Mouse (Mus musculus) small intestine, adult 2 months (tissue): ENCODE data around the gene Cat. TPM values are rescaled to one million over a fixed set of nuclear protein-coding genes. Genes with fewer than 3 reads are reported as not detected.

Source experiments
- H3K27ac ChIP-seq: fragments of 200-500 bp; 2 replicates; pipeline ENCODE4 v1.5.1; 2012; ENCODE audit warnings: low read depth, low read length, control low read depth, inconsistent platforms; ENCODE audit not compliant: insufficient read depth
- H3K27me3 ChIP-seq: fragments of 200-500 bp; 2 replicates; pipeline ENCODE4 v1.6.1; 2012; ENCODE audit warnings: mild to moderate bottlenecking, moderate library complexity, low read length, inconsistent platforms; ENCODE audit not compliant: control insufficient read depth, insufficient read depth
- H3K36me3 ChIP-seq: fragments of 200-500 bp; 2 replicates; pipeline ENCODE4 v1.6.1; 2012; ENCODE audit warnings: mild to moderate bottlenecking, low read length, control low read depth, inconsistent platforms; ENCODE audit not compliant: control insufficient read depth, insufficient read depth
- H3K4me1 ChIP-seq: fragments of 200-500 bp; 2 replicates; pipeline ENCODE4 v1.6.1; 2012; ENCODE audit warnings: low read length, inconsistent platforms, mixed read lengths; ENCODE audit not compliant: control insufficient read depth, insufficient read depth, insufficient read length
- H3K4me3 ChIP-seq: fragments of 200-500 bp; 2 replicates; pipeline ENCODE4 v1.5.1; 2012; ENCODE audit warnings: low read depth, mild to moderate bottlenecking, control low read depth, inconsistent platforms, low read length, moderate library complexity
- CTCF ChIP-seq: fragments of 200-500 bp; IDR thresholded peaks from 2 replicates; pipeline ENCODE4 v1.5.1; 2012; ENCODE audit warnings: low read depth, mild to moderate bottlenecking, control low read depth, inconsistent platforms, low read length, moderate library complexity, mixed read lengths; ENCODE audit not compliant: insufficient replicate concordance, insufficient read length; ENCODE audit errors: extremely low read depth
- POLR2A ChIP-seq: fragments of 200-500 bp; IDR thresholded peaks from 2 replicates; pipeline ENCODE4 v1.6.1; 2012; ENCODE audit warnings: low read depth, mild to moderate bottlenecking, control low read depth, inconsistent platforms, low read length, moderate library complexity
- WGBS: fragments of 180-500 bp; shearing (Covaris S2); methylation state at CpG from one replicate; pipeline ENCODE4 v1.1.7; 2018; 5-methylcytosine and 5-hydroxymethylcytosine counted together
- polyA plus RNA-seq: library from polyadenylated mRNA; depleted of rRNA; stranded (reverse); fragments of >200 nt; gene quantifications from 2 replicates; pipeline ENCODE4 v1.2.3, GENCODE M21; 2012

The Cat gene
- polyA plus RNA-seq, 1 experiment = 113 TPM

GRCm38 (mm10) chr2:103461743-103462142 lies 23.2 kb downstream of the Cat start:
- H3K27ac ChIP-seq = no peak overlapping the region
- TF ChIP-seq CTCF = no peak
- no peak for TF ChIP-seq POLR2A
- H3K36me3 ChIP-seq = peaks cover 58% of the 10 kb centered on the region
- peaks cover 9% of the 10 kb centered on the region; the same call in 1 of the 2 replicates for H3K4me1 ChIP-seq
- no peak overlapping the region for H3K4me3 ChIP-seq
- WGBS = 50% methylated on average over 9 of the region's 9 CpGs
- no peaks in the 10 kb centered on the region for H3K27me3 ChIP-seq

- Histone ChIP-seq H3K36me3 (peaks cover 59% of the 10 kb centered on the region), H3K27ac (no peak overlapping the region), H3K27me3 (no peaks in the 10 kb centered on the region), H3K4me3 (no peak overlapping the region), H3K4me1 (peaks cover 9% of the 10 kb centered on the region; the same call in 1 of the 2 replicates)
- TF ChIP-seq POLR2A = no peak
- no peak for TF ChIP-seq CTCF
- WGBS = 87% methylated on average over 8 of the region's 8 CpGs
These were observed 23.8 kb downstream of the Cat start for GRCm38 (mm10) chr2:103461210-103461609.

- WGBS = 95% methylated on average over 10 of the region's 10 CpGs
- no peaks in the 10 kb centered on the region for H3K4me1 ChIP-seq
- H3K36me3 ChIP-seq = peaks cover 63% of the 10 kb centered on the region
- no peak for TF ChIP-seq POLR2A
- no peak for TF ChIP-seq CTCF
- no peak overlapping the region for H3K4me3 ChIP-seq
- no peaks in the 10 kb centered on the region for H3K27me3 ChIP-seq
- no peak overlapping the region for H3K27ac ChIP-seq
These were observed 25.9 kb downstream of the Cat start for GRCm38 (mm10) chr2:103459069-103459468.

GRCm38 (mm10) chr2:103457628-103458027 lies 27.3 kb downstream of the Cat start:
- H3K4me1 ChIP-seq = no peaks in the 10 kb centered on the region
- H3K36me3 ChIP-seq = peaks cover 64% of the 10 kb centered on the region
- TF ChIP-seq CTCF (no peak), POLR2A (no peak)
- no peaks in the 10 kb centered on the region for H3K27me3 ChIP-seq
- 92% methylated on average over 7 of the region's 7 CpGs for WGBS
- H3K27ac ChIP-seq = no peak overlapping the region
- no peak overlapping the region for H3K4me3 ChIP-seq

GRCm38 (mm10) chr2:103457048-103457447 lies 27.9 kb downstream of the Cat start:
- TF ChIP-seq POLR2A = no peak
- no peak for TF ChIP-seq CTCF
- Histone ChIP-seq H3K27ac (no peak overlapping the region), H3K36me3 (peaks cover 63% of the 10 kb centered on the region), H3K4me1 (no peaks in the 10 kb centered on the region), H3K27me3 (no peaks in the 10 kb centered on the region), H3K4me3 (no peak overlapping the region)
- WGBS = 90% methylated on average over 5 of the region's 5 CpGs

GRCm38 (mm10) chr2:103456646-103457045 lies 28.3 kb downstream of the Cat start:
- Histone ChIP-seq H3K27me3 (no peaks in the 10 kb centered on the region), H3K4me1 (no peaks in the 10 kb centered on the region), H3K27ac (no peak overlapping the region), H3K4me3 (no peak overlapping the region), H3K36me3 (peaks cover 59% of the 10 kb centered on the region)
- WGBS = 14% methylated on average over 10 of the region's 10 CpGs
- TF ChIP-seq POLR2A = no peak
- TF ChIP-seq CTCF = peak; percentile 96; the same call in 1 of the 2 replicates

GRCm38 (mm10) chr2:103455748-103456147 lies 29.2 kb downstream of the Cat start:
- WGBS = 93% methylated on average over 7 of the region's 7 CpGs
- H3K4me1 ChIP-seq = no peaks in the 10 kb centered on the region
- H3K27ac ChIP-seq = no peak overlapping the region
- H3K36me3 ChIP-seq = peaks cover 53% of the 10 kb centered on the region
- no peak overlapping the region for H3K4me3 ChIP-seq
- no peaks in the 10 kb centered on the region for H3K27me3 ChIP-seq
- TF ChIP-seq CTCF (no peak), POLR2A (no peak)
